Mouse (Mus musculus) heart, embryonic 13.5 days (tissue): ENCODE measurements around the gene Sac3d1. TPM values are rescaled to one million over a fixed set of nuclear protein-coding genes. Genes with fewer than 3 reads are reported as not detected.

Source experiments
- ATAC-seq: fragments of 200-750 bp; cut with Nextera tagmentation; 2 replicates; pipeline ENCODE4 v1.8.0; 2017; ENCODE audit warnings: moderate TSS enrichment; ENCODE audit not compliant: insufficient number of reproducible peaks, low FRiP score, low TSS enrichment; ENCODE audit errors: extremely low read depth
- H3K27ac ChIP-seq: fragments of 300-500 bp; sonication (generic); replicated peaks from 2 replicates; pipeline ENCODE4 v1.5.1; 2015; ENCODE audit warnings: moderate library complexity, mild to moderate bottlenecking, inconsistent platforms
- H3K27me3 ChIP-seq: fragments of 300-500 bp; sonication (generic); replicated peaks from 2 replicates; pipeline ENCODE4 v1.6.1; 2015; ENCODE audit warnings: mild to moderate bottlenecking, inconsistent platforms
- H3K36me3 ChIP-seq: fragments of 300-500 bp; sonication (generic); 2 replicates; pipeline ENCODE4 v1.6.1; 2015; ENCODE audit warnings: mild to moderate bottlenecking, inconsistent platforms
- H3K4me1 ChIP-seq: fragments of 300-500 bp; sonication (generic); 2 replicates; pipeline ENCODE4 v1.6.1; 2015; ENCODE audit warnings: inconsistent platforms
- H3K4me2 ChIP-seq: fragments of 300-500 bp; sonication (generic); 2 replicates; pipeline ENCODE4 v1.6.1; 2015; ENCODE audit warnings: inconsistent platforms, mild to moderate bottlenecking, moderate library complexity
- H3K4me3 ChIP-seq: fragments of 300-500 bp; sonication (generic); 2 replicates; pipeline ENCODE4 v1.5.1; 2015; ENCODE audit warnings: moderate library complexity, mild to moderate bottlenecking, inconsistent platforms
- H3K9ac ChIP-seq: fragments of 300-500 bp; sonication (generic); 2 replicates; pipeline ENCODE4 v1.6.1; 2015; ENCODE audit warnings: inconsistent platforms, mild to moderate bottlenecking, moderate library complexity
- H3K9me3 ChIP-seq: fragments of 300-500 bp; sonication (generic); 2 replicates; pipeline ENCODE4 v1.6.1; 2016; ENCODE audit warnings: inconsistent platforms
- WGBS: fragments of 180-500 bp; shearing (Covaris S2); methylation state at CpG from one replicate; pipeline ENCODE4 v1.1.7; 2015; ENCODE audit warnings: mixed read lengths; 5-methylcytosine and 5-hydroxymethylcytosine counted together
- polyA plus RNA-seq: library from polyadenylated mRNA; unstranded; fragments of >200 nt; fragmentation: Nextera tagmentation; extraction: Ambion mirVana; gene quantifications from 2 replicates; pipeline ENCODE4 v1.2.1, GENCODE M21; 2015

Gene Sac3d1
- 30.8 and 33.0 TPM in 2 replicates for polyA plus RNA-seq

DNA sequence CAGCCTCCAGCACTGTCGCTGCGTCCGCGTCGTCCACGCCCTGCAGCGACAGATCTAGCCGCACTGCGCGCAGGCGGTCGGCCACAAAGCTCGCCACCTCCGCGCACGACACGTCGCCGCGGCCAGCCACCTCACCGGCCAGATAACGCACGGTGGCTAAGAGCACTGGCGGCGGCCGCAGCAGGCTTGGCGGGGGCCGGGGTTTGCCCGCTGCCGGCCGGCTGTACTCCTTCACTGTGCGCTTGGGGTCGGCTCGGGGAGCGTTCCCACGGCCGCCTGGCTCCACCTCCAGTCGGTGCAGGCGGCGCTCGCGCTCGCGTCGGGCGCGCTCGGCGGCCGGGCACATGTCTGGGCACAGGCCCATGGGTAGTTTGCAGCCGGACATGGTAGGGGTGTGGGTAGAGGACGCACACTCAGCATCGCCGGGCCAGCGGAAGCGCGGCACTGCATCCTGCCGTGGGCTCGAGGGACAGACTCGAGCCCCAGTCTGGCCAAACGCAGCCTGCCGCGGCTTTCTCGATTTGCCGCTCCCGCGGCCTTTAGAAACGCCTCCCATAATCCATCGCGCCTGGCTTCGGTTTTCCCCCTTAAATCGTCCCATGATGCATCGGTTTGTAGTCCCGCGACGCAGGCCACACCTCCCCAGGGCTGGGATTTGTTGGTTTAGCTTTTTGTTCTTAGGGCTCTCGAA lies at the start of gene Sac3d1:
Sac3d1 (minus strand) TSS at position 665 of the 691 bp plus-strand sequence.
- peaks cover 22% of the 10 kb centered on the region for H3K4me1 ChIP-seq
- peak within 1 kb of the TSS; percentile 90 for H3K4me3 ChIP-seq
- peak; percentile 65; the same call in 1 of the 2 replicates for ATAC-seq
- WGBS = under 1% methylated on average over 77 of the region's 77 CpGs
- H3K36me3 ChIP-seq = peaks cover 50% of the 10 kb centered on the region
- H3K9me3 ChIP-seq = no peaks in the 10 kb centered on the region
- peak within 1 kb of the TSS; percentile 97 for H3K27ac ChIP-seq
- H3K9ac ChIP-seq = peak within 1 kb of the TSS; percentile 94
- H3K27me3 ChIP-seq = no peaks in the 10 kb centered on the region
- H3K4me2 ChIP-seq = peak within 1 kb of the TSS; percentile 92

DNA sequence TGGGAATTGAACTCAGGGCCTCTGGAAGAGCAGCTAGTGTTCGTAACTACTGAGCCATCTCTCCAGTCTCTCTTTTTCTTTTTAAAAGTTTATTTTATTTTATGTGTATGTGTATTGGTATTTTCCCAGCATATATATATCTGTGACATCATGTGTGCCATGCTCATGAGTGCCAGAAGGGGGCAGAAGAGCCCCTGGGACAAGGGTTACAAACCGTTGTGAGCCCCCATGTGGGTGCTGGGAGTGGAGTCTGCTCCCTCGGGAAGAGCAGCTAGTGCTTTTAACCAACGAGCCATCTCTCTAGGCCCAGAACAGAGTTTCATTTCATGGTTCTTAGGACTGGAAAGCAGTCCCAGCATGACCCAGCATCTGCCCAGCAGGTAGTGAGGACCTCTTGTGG lies 48.3 kb upstream of the Sac3d1 start:
- 63% methylated on average over 4 of the region's 4 CpGs for WGBS
- Histone ChIP-seq H3K9ac (no peak overlapping the region), H3K4me2 (no peak overlapping the region), H3K4me3 (no peak overlapping the region), H3K4me1 (no peaks in the 10 kb centered on the region), H3K27ac (no peak overlapping the region), H3K36me3 (no peaks in the 10 kb centered on the region), H3K27me3 (0 out of 2 replicates have a peak, but pooled peaks cover 6% of the 10 kb centered on the region), H3K9me3 (no peaks in the 10 kb centered on the region)
- ATAC-seq = no peak

DNA sequence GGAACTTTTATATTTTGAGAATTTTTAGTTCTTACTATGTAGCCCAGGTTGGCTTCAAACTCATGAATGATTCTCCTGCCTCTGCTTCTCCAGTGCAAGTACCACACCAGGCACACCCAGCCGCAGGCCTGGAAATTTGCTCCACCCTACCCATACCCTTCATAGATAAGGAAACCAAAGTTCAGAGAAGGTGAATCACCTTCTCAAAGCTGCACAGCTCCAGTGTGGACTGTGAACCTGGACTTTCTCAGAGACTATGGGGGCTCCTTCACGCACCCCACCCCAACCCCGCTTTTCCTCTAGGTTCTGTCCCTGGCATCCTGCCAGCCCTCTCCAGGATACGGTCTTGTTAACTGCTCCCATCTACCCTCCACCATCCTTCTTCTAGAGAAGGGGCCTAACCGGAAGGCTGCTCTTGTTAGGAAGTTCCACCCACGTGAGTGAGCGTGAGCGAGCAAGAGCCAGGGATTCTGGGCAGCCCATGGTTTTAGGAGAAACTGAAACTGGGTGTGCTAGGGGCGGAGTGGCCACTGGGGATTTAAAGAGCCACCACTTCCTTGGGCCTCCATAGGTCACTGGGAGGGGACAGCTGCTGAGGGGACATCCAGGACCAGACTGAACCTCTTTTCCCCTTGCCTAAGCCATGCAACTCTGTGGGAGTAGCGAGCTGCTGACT lies 45.6 kb upstream of the Sac3d1 start:
- WGBS = 63% methylated on average over 10 of the region's 10 CpGs
- Histone ChIP-seq H3K9me3 (no peaks in the 10 kb centered on the region), H3K4me3 (no peak overlapping the region), H3K9ac (no peak overlapping the region), H3K27me3 (0 out of 2 replicates have a peak, but pooled peaks cover 11% of the 10 kb centered on the region), H3K4me2 (no peak overlapping the region), H3K27ac (no peak overlapping the region), H3K36me3 (no peaks in the 10 kb centered on the region), H3K4me1 (no peaks in the 10 kb centered on the region)
- no peak for ATAC-seq

DNA sequence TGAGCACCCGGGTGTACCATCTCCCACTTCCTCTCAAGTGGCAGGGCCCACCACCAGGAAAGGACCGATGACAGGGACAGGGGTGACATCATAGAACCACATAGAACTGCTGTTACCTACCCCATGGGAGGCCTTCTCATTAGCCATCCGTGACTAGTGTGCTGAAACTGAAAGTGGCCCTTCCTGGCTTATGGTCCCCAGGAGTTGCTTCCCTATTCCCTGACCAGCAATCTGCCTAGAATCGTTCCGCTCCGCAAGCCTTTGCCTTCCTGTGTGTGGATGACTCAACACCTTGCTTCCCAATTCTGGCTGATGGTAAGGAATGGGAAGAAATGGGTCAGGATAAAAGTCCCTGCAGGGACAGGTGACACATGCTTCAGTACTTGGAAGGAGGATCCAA lies 38.8 kb upstream of the Sac3d1 start:
- Histone ChIP-seq H3K9me3 (no peaks in the 10 kb centered on the region), H3K4me1 (no peaks in the 10 kb centered on the region), H3K36me3 (no peaks in the 10 kb centered on the region), H3K27ac (no peak overlapping the region), H3K9ac (no peak overlapping the region), H3K4me3 (no peak overlapping the region), H3K4me2 (no peak overlapping the region), H3K27me3 (0 out of 2 replicates have a peak, but pooled peaks cover 12% of the 10 kb centered on the region)
- no peak for ATAC-seq
- 62% methylated on average over 6 of the region's 6 CpGs for WGBS

DNA sequence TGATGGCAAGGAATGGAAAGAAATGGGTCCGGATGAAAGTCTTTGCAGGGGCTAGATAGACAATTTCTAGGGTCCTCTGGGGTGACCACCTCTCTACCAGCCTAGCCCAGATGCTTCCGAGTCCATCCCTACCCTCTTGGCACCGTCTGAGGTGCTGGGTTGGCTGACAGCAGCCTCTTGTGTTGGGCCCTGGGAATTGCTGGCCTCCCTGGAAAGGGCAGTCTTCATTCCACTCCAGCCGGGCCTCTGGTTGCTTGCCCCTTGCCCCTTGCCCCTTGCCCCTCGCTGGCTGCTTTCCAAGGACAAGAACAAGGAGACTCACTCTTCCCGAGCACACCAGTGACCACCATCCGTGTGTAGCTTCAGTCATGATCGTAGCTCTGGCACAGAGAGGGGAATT lies 37.9 kb upstream of the Sac3d1 start:
- Histone ChIP-seq H3K9ac (no peak overlapping the region), H3K4me3 (no peak overlapping the region), H3K27ac (no peak overlapping the region), H3K27me3 (0 out of 2 replicates have a peak, but pooled peaks cover 5% of the 10 kb centered on the region), H3K4me2 (no peak overlapping the region), H3K4me1 (no peaks in the 10 kb centered on the region), H3K9me3 (no peaks in the 10 kb centered on the region), H3K36me3 (no peaks in the 10 kb centered on the region)
- ATAC-seq = no peak
- 61% methylated on average over 8 of the region's 8 CpGs for WGBS

DNA sequence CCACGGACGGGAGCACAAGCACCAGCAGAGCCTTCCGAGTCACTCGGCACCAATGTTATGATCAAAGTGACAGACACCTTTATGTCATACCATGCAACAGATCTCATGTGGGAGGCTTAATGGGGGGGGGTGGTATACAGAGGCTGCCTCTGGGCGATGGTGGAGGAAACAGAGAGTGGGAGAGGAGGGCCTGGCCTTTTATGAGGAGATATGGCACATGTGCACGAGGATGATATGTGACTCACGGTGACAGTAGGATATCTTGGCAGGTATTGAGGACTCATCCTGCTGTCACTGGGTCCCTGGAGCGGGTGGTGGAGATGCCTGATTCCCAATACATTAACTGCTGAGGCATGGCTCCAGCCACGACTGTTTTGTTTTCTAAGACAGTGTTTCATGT lies 36.7 kb upstream of the Sac3d1 start:
- Histone ChIP-seq H3K4me3 (no peak overlapping the region), H3K4me2 (no peak overlapping the region), H3K36me3 (no peaks in the 10 kb centered on the region), H3K27ac (no peak overlapping the region), H3K9me3 (no peaks in the 10 kb centered on the region), H3K4me1 (no peaks in the 10 kb centered on the region), H3K27me3 (peaks cover 4% of the 10 kb centered on the region; the same call in 1 of the 2 replicates), H3K9ac (no peak overlapping the region)
- WGBS = 79% methylated on average over 9 of the region's 9 CpGs
- ATAC-seq = no peak

DNA sequence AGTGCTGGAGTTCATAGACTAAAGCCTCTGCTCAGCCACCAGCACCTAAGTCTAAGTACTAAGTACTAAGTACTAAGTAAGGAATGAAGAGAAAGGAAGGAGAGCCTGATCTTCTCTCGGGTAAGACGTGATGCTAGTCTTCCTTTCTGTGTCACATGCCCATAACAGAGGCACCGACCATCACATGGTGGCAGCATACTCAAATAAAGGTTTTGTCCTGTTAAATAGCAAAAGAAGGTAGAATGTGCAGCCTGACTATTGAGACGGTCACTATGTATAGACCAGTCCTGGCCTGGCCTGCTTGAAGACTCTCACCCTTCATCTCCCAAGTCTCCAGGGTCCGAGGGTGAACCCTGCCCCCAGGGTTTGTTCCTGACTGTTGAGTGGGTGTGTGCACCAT lies 26.4 kb upstream of the Sac3d1 start:
- H3K27me3 ChIP-seq = no peaks in the 10 kb centered on the region; the same call in 1 of the 2 replicates
- no peak overlapping the region for H3K9ac ChIP-seq
- H3K27ac ChIP-seq = no peak overlapping the region
- no peak overlapping the region for H3K4me3 ChIP-seq
- H3K36me3 ChIP-seq = no peaks in the 10 kb centered on the region
- no peak overlapping the region for H3K4me2 ChIP-seq
- no peak for ATAC-seq
- H3K9me3 ChIP-seq = no peaks in the 10 kb centered on the region
- 64% methylated on average over 5 of the region's 5 CpGs for WGBS
- H3K4me1 ChIP-seq = peaks cover 13% of the 10 kb centered on the region

DNA sequence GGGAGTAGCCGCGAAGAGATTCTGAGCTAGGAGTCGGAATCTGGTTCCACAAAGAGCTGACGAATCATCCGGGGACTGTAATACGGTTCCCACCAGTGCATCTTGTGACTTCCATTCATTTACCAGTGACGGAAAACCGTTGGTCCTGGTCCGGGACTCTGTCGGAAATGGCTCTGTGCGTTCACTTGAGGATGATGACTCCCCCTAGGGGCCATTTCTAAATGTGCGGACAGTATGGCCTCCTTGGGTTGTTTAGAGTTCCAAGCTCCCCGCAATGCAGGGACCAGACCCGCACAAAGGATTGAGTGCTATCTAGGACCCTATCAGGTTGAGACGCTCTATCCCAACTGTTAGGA lies 22.9 kb upstream of the Sac3d1 start, which contains the start of gene Arl2:
Arl2 (minus strand) TSS at position 155 of the 356 bp plus-strand sequence.
- H3K36me3 ChIP-seq = peaks cover 16% of the 10 kb centered on the region
- H3K4me1 ChIP-seq = peaks cover 17% of the 10 kb centered on the region
- peak within 1 kb of the TSS; percentile 88 for H3K4me2 ChIP-seq
- no peaks in the 10 kb centered on the region; the same call in 1 of the 2 replicates for H3K27me3 ChIP-seq
- peak within 1 kb of the TSS; percentile 94 for H3K27ac ChIP-seq
- peak; percentile 59; the same call in 1 of the 2 replicates for ATAC-seq
- H3K4me3 ChIP-seq = peak within 1 kb of the TSS; percentile 68
- H3K9ac ChIP-seq = peak within 1 kb of the TSS; percentile 94
- 0% methylated on average over 15 of the region's 15 CpGs for WGBS
- H3K9me3 ChIP-seq = no peaks in the 10 kb centered on the region

DNA sequence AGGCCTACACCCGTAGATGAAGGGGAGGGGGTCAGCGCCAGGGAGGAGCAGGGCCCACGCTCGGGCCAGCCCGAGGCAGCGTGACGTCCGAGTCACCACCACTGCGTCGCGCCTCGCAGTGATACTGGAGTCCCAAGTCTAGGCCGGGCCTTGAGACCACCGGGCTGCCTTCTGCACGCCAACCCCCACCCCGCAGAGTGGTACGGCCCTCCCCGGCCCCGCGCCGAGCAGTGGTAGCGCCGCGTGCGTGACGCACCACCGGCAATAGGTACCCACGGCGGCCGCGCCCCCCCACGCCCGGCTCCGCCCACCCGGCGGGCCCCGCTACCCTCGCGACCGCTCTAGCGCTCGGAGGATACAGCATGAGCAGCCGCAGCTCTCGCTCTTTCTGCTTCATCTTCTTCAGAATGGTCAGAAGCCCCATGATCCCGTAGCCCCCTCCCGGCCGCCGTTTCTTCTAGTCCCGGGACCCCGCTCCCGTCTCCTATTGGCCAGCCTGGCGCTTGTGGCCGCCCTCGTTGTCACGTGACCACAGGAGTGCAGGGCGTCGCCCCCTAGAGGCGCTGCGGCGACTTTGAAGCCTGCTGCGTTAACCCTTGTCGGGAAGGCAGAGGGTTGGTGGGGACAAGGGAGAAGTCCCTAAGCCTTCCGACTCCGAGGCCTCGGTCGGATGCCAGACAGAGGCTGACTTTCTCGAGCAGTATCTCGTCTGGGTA lies 22.4 kb upstream of the Sac3d1 start, which contains the start of gene Batf2:
Batf2 (plus strand) TSS at position 306 of the 716 bp plus-strand sequence.
- Histone ChIP-seq H3K36me3 (peaks cover 21% of the 10 kb centered on the region), H3K4me1 (peaks cover 17% of the 10 kb centered on the region), H3K4me3 (peak within 1 kb of the TSS; percentile 68), H3K27me3 (no peaks in the 10 kb centered on the region; the same call in 1 of the 2 replicates), H3K9ac (peak within 1 kb of the TSS; percentile 94), H3K27ac (peak within 1 kb of the TSS; percentile 94), H3K9me3 (no peaks in the 10 kb centered on the region), H3K4me2 (peak within 1 kb of the TSS; percentile 88)
- under 1% methylated on average over 50 of the region's 68 CpGs for WGBS
- peak; percentile 88 for ATAC-seq

DNA sequence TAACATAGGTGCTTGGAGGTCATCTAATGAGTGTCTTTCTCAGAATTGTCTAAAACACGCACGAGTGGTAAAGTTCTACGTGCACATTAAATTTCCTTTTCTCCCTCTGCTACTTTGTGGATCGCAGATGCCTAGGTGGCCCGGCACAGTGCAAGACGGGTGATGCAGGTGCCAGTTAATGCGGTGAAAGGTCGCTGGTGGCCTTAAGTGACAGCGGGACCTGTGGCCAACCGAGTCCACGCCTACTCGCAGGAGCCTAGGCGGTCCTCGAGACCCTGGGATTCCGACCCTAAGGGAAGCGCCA lies 21.9 kb upstream of the Sac3d1 start:
- WGBS = 8% methylated on average over 16 of the region's 16 CpGs
- ATAC-seq = no peak
- Histone ChIP-seq H3K27me3 (no peaks in the 10 kb centered on the region), H3K27ac (peak overlapping the region; percentile 94), H3K4me3 (peak overlapping the region; percentile 68), H3K4me1 (peaks cover 17% of the 10 kb centered on the region), H3K9me3 (no peaks in the 10 kb centered on the region), H3K9ac (peak overlapping the region; percentile 94), H3K4me2 (peak overlapping the region; percentile 88), H3K36me3 (peaks cover 26% of the 10 kb centered on the region)

DNA sequence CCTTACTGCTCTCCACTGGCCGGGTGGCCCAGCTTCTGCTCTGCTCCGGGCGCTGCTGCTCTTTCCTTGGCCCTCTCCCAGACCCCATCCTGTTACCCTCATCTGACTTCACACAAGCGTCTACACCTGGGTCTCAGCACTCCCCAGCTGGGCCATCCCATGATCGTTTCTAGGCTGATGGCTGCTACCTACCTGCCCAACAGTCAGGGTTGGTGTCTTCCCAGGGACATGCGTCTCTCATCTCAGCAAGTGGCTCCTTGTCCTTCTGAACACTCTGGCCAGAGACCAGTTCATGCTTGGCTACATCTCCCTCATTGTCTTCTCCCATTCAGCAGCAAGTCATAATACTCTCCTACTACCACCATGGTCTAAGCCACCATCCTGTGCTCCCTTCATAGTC lies 21.3 kb upstream of the Sac3d1 start:
- H3K27ac ChIP-seq = no peak overlapping the region
- peak overlapping the region; percentile 94 for H3K9ac ChIP-seq
- H3K36me3 ChIP-seq = peaks cover 32% of the 10 kb centered on the region
- ATAC-seq = no peak
- H3K27me3 ChIP-seq = no peaks in the 10 kb centered on the region
- peak overlapping the region; percentile 88 for H3K4me2 ChIP-seq
- peak overlapping the region; percentile 68; the same call in 1 of the 2 replicates for H3K4me3 ChIP-seq
- no peaks in the 10 kb centered on the region for H3K9me3 ChIP-seq
- peaks cover 17% of the 10 kb centered on the region for H3K4me1 ChIP-seq
- 86% methylated on average over 6 of the region's 6 CpGs for WGBS
